ENCODE assay signal across 12 mouse cellular contexts in the genomic region with DNA sequence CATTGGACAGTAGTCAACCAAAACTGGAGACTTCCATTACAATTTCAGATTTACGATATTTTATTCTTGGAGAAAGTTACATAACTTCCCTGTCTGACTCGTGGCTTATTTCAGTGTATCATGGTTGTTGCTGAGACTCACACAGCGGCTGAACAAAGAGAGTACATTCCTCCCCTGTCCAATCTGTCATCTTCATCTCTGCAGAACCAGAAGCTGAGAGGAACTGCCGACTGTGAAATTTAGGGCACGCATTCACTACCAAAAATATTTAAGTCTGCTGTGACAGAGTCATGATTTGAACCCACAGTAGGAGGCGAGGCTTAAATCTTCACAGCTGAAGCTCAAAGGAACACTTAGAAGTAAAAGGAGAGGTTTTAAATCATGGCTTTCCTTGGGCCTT.
DNase-seq lines count a peak whose midpoint lies in the region.
"Had no signal": no experiment of that assay in that cellular context is flagged by ENCODE, and none has a peak within 500 bp of the region (broad histone marks: within the 10 kb centered on the region; RNA-seq: fewer than 3 reads in every experiment).

No protein-coding gene starts in this region.

- intact Hi-C loops in left cerebral cortex, postnatal 25 days (cut with DNase I): loop anchor here (1.0 to 10.0 kb wide), 6 partner anchors 131 to 821 kb away; a partner anchor contains a TSS

- peak; percentile 39 for DNase-seq in layer of hippocampus, adult 11-12 months (ENCODE audit: low spot score)
- no peak for DNase-seq in layer of hippocampus, postnatal 10 days (ENCODE audit: low spot score in 2 of 2)
- DNase-seq in 3T3-L1 (ENCODE audit: low read depth, low spot score): peak; percentile 43
- peak; percentile 90 for DNase-seq in brain, adult 2 months (ENCODE audit: low read depth, low spot score)
- peak; percentile 44 to 95 for DNase-seq in left cerebral cortex, postnatal 25 days (ENCODE audit: low spot score in 2 of 2)
- no peak for DNase-seq in kidney, adult 8-10 months
- no peak for DNase-seq in adrenal gland, adult 8-10 months
- DNase-seq: cerebellum, postnatal 10 days; embryo, embryonic 11 days; gastrocnemius, postnatal 14 days; heart, adult 2 months; lung, postnatal 10 days had no signal

Comparison
In these comparisons a context has a peak if more than half of its experiments do, and no peak if none do; other contexts are left out.
1. DNase-seq: peak in layer of hippocampus, adult 11-12 months (single experiment), 3T3-L1 (single experiment), brain, adult 2 months (single experiment) and left cerebral cortex, postnatal 25 days (2 of 2); none in layer of hippocampus, postnatal 10 days (0 of 2), kidney, adult 8-10 months (0 of 2) and adrenal gland, adult 8-10 months (single experiment).